Mouse (Mus musculus) ES-E14 (cell line): Measurements from ENCODE around the gene Mysm1. TPM values are rescaled to one million over a fixed set of nuclear protein-coding genes. Genes with fewer than 3 reads are reported as not detected.

Experiments used
- DNase-seq: peaks from one replicate; pipeline ENCODE4 v3.0.0-alpha.2; 2013; ENCODE audit warnings: low read depth, low spot score
- H3K27ac ChIP-seq: 2 replicates; pipeline ENCODE4 v1.5.1; 2012; ENCODE audit warnings: low read depth, mild to moderate bottlenecking, low read length, moderate library complexity, mixed read lengths; ENCODE audit not compliant: poor library complexity, insufficient read depth, severe bottlenecking
- H3K36me3 ChIP-seq: 2 replicates; pipeline ENCODE4 v1.6.1; 2012; ENCODE audit warnings: mild to moderate bottlenecking, low read length, moderate library complexity, mixed read lengths; ENCODE audit not compliant: control insufficient read depth, poor library complexity, insufficient read depth, severe bottlenecking
- H3K4me1 ChIP-seq, 2 experiments: fragments of 150-350 bp in 1 of 2; sonication (generic) in 1 of 2; 2 replicates each; pipeline ENCODE4 v1.6.1; 2012; ENCODE audit warnings: low read length in 2 of 2, mild to moderate bottlenecking in 1 of 2, mixed read lengths in 1 of 2; ENCODE audit not compliant: control insufficient read depth in 2 of 2, insufficient read depth in 2 of 2, poor library complexity in 1 of 2
- H3K4me3 ChIP-seq, 2 experiments: fragments of 150-350 bp in 1 of 2; sonication (generic) in 1 of 2; 2 replicates each; pipeline ENCODE4 v1.5.1; 2012; ENCODE audit warnings: low read length in 2 of 2, low read depth in 1 of 2, mild to moderate bottlenecking in 1 of 2, mixed read lengths in 1 of 2; ENCODE audit not compliant: insufficient read depth in 1 of 2, poor library complexity in 1 of 2, severe bottlenecking in 1 of 2
- H3K9ac ChIP-seq: 2 replicates; pipeline ENCODE4 v1.6.1; 2012; ENCODE audit warnings: low read depth, mild to moderate bottlenecking, low read length, mixed read lengths; ENCODE audit not compliant: poor library complexity, insufficient read depth, severe bottlenecking
- H3K9me3 ChIP-seq: fragments of 150-350 bp; sonication (generic); 2 replicates; pipeline ENCODE4 v1.6.1; 2012; ENCODE audit warnings: low read depth, mild to moderate bottlenecking, low read length; ENCODE audit not compliant: control insufficient read depth, insufficient read depth
- CHD2 ChIP-seq: IDR thresholded peaks from 2 replicates; pipeline ENCODE4 v1.6.1; 2014; ENCODE audit warnings: mild to moderate bottlenecking, low read depth, low read length, inconsistent platforms
- HCFC1 ChIP-seq: IDR thresholded peaks from 2 replicates; pipeline ENCODE4 v1.6.1; 2012; ENCODE audit warnings: low read length, inconsistent platforms, borderline replicate concordance; ENCODE audit not compliant: insufficient read depth
- MAFK ChIP-seq: IDR thresholded peaks from 2 replicates; pipeline ENCODE4 v1.6.1; 2014; ENCODE audit warnings: mild to moderate bottlenecking, low read depth, low read length, inconsistent platforms; ENCODE audit not compliant: insufficient read depth
- ZC3H11A ChIP-seq: IDR thresholded peaks from 2 replicates; pipeline ENCODE4 v1.6.1; 2012; ENCODE audit warnings: low read depth, mild to moderate bottlenecking, inconsistent platforms, low read length, borderline replicate concordance
- ZNF384 ChIP-seq: IDR thresholded peaks from 2 replicates; pipeline ENCODE4 v1.6.1; 2012; ENCODE audit warnings: low read depth, low read length, inconsistent platforms
- in situ Hi-C, 2 experiments: fragments of 600-800 bp; cut with MboI; formaldehyde crosslinking; loops; one replicate each; pipeline ENCODE4 v1.15.1; 2025; ENCODE audit warnings: low sequenced_read_pairs in 2 of 2, inconsistent platforms in 1 of 2; ENCODE audit not compliant: unreplicated experiment in 2 of 2
- total RNA-seq: library from RNA; depleted of rRNA; stranded (reverse); fragments of 300-350 nt; gene quantifications from 2 replicates; pipeline ENCODE4 v1.2.3, GENCODE M21; 2012

Gene Mysm1
- total RNA-seq, 1 experiment = 36.5 TPM

DNA sequence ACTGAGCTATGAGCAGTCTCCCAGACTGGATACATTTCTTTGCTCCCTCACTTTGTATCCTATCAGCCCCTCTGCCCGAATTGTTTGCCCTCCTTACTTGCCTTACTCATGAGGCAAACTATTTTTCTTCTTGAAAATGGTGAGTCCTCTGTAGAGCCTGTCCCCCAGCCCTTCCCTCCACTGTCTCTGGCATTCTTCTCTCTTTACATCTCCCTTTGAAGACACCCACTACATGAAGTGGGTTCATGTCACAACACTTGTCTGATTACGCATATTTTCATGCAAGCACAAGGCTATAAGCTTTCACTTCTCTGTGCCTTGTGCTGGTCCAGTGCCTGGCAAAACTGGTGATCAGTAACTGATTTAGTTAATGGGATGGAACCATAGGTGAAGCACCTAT is 41.3 kb upstream of the Mysm1 start:
- no peak overlapping the region for H3K9ac ChIP-seq
- in situ Hi-C loops = loop anchor here (25.0 kb wide), 2 partner anchors 867 to 892 kb away; no protein-coding TSS in a partner anchor
- DNase-seq = no peak
- H3K4me1 ChIP-seq = no peaks in the 10 kb centered on the region
- TF ChIP-seq MAFK = no peak
- TF ChIP-seq CHD2 = no peak
- TF ChIP-seq ZNF384 = no peak
- TF ChIP-seq ZC3H11A = no peak
- TF ChIP-seq HCFC1 = no peak
- no peak overlapping the region for H3K27ac ChIP-seq
- H3K4me3 ChIP-seq = no peak overlapping the region
- H3K36me3 ChIP-seq = no peaks in the 10 kb centered on the region
- H3K9me3 ChIP-seq = no peaks in the 10 kb centered on the region

- H3K27ac ChIP-seq = no peak overlapping the region
- in situ Hi-C loops = loop anchor here (25.0 kb wide), 2 partner anchors 869 to 894 kb away; no protein-coding TSS in a partner anchor
- H3K9me3 ChIP-seq = no peaks in the 10 kb centered on the region
- TF ChIP-seq HCFC1 (no peak), CHD2 (no peak), ZNF384 (no peak), ZC3H11A (no peak), MAFK (no peak)
- H3K9ac ChIP-seq = no peak overlapping the region
- no peaks in the 10 kb centered on the region for H3K4me1 ChIP-seq
- no peak for DNase-seq
- H3K36me3 ChIP-seq = no peaks in the 10 kb centered on the region
- no peak overlapping the region for H3K4me3 ChIP-seq
These were observed 39.3 kb upstream of the Mysm1 start for GRCm38 (mm10) chr4:95018221-95018620.

DNA sequence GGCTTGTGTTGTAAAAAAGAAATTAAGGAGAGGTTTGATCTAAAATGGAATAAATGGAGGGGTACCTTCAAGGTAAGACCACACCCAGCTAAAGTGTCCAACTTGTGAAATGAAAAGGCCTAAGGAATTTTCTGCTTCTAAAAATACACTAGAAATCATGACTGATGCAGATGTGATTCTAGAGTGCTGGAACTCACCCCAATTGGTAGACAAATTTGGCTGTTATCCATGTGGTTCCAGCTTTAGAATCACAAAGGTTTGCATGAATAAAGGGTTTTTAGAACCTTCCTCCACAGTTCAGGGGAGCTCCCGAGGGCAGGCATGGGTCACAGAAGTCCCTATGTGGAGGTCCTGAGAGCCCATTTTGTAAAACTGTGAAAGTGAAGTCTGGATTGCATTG is 33.8 kb upstream of the Mysm1 start:
- Histone ChIP-seq H3K9ac (no peak overlapping the region), H3K4me1 (no peaks in the 10 kb centered on the region), H3K27ac (no peak overlapping the region), H3K36me3 (no peaks in the 10 kb centered on the region), H3K9me3 (no peaks in the 10 kb centered on the region), H3K4me3 (no peak overlapping the region)
- in situ Hi-C loops = loop anchor here (25.0 kb wide), 2 partner anchors 875 to 900 kb away; no protein-coding TSS in a partner anchor
- no peak for DNase-seq
- no peak for TF ChIP-seq ZC3H11A
- no peak for TF ChIP-seq MAFK
- TF ChIP-seq HCFC1 = no peak
- TF ChIP-seq ZNF384 = no peak
- TF ChIP-seq CHD2 = no peak

DNA sequence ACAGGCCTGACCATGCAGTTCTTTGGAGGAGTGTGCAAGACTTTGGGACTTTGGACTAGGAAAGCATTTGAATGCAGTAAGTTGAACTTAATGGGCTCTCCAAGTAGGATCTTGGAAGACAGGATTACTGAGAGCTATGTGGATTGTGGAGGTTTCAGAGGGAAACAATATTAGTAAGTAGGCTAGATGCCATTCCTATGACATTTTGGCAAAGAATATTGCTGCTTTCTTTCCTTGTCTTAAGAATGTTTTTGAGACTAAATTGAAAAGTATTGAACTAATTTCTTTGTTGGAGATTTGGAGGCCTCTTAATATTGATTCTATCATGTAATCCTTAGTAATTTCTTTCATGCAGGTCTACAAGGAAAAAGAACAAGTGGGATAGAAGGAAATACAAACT is 33.4 kb upstream of the Mysm1 start:
- Histone ChIP-seq H3K4me3 (no peak overlapping the region), H3K9ac (no peak overlapping the region), H3K36me3 (no peaks in the 10 kb centered on the region), H3K27ac (no peak overlapping the region), H3K9me3 (no peaks in the 10 kb centered on the region), H3K4me1 (no peaks in the 10 kb centered on the region)
- in situ Hi-C loops = loop anchor here (25.0 kb wide), 2 partner anchors 875 to 900 kb away; no protein-coding TSS in a partner anchor
- TF ChIP-seq HCFC1 (no peak), ZNF384 (no peak), ZC3H11A (no peak), CHD2 (no peak), MAFK (no peak)
- DNase-seq = no peak
